Mouse (Mus musculus): Measurements from ENCODE around the gene Ankrd11. TPM values are rescaled to one million over a fixed set of nuclear protein-coding genes. Genes with fewer than 3 reads are reported as not detected.

Gene Ankrd11
- polyA plus RNA-seq, 1 experiment = 79.2 TPM

DNA sequence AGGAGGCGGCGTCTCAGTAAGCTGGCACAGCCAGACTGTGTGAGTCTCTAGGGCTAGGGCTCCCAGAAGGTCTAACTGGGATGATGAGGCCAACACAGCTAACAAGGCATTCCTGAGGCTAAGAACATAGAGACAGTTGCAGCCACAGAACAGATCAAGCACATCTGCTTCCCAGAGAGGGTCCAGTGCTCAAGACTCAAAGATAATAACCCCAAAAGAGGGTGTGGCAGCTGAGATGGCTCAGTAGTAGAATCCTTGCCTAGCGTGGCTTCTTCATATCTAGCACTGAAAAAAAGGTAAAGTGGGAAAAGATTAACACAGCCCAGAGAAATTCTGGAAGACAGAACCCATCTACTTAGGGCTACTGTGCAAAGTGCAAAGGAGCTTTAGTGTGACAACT is 86.1 kb downstream of the Ankrd11 start:
- Histone ChIP-seq H3K27ac (ENCODE audit: insufficient read depth, low read depth, low read length) (no peak overlapping the region), H3K4me3 (ENCODE audit: insufficient read depth, low read length) (no peak overlapping the region), H3K4me1 (ENCODE audit: control insufficient read depth, insufficient read depth, low read length) (peaks cover 44% of the 10 kb centered on the region)
- TF ChIP-seq POLR2A (IDR thresholded peaks at IDR 0.05; ENCODE audit: borderline replicate concordance, low read depth, low read length) = no peak
- no peak for TF ChIP-seq CTCF (IDR thresholded peaks at IDR 0.05; ENCODE audit: low read depth, low read length)

DNA sequence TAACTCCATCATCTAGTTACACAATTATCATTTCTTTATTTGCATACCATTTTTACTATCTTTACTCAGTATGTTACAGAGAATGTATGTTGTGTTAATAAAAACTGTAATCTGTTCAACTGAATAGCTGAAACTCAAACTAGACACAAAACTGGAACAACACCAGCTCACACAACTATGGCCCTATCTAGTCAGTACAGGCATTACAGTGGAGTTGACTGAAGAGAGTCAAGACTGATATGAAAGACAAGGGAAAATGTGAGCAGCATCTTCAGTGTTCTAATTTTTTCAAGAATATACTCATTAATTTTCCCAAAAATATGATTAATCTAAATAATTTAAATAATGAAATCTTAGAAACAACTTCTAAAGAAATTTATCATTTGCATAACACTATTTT is 86.9 kb downstream of the Ankrd11 start:
- no peak overlapping the region for H3K27ac ChIP-seq (ENCODE audit: insufficient read depth, low read depth, low read length)
- peaks cover 46% of the 10 kb centered on the region for H3K4me1 ChIP-seq (ENCODE audit: control insufficient read depth, insufficient read depth, low read length)
- TF ChIP-seq POLR2A (IDR thresholded peaks at IDR 0.05; ENCODE audit: borderline replicate concordance, low read depth, low read length) (no peak), CTCF (IDR thresholded peaks at IDR 0.05; ENCODE audit: low read depth, low read length) (no peak)
- H3K4me3 ChIP-seq (ENCODE audit: insufficient read depth, low read length) = no peak overlapping the region

DNA sequence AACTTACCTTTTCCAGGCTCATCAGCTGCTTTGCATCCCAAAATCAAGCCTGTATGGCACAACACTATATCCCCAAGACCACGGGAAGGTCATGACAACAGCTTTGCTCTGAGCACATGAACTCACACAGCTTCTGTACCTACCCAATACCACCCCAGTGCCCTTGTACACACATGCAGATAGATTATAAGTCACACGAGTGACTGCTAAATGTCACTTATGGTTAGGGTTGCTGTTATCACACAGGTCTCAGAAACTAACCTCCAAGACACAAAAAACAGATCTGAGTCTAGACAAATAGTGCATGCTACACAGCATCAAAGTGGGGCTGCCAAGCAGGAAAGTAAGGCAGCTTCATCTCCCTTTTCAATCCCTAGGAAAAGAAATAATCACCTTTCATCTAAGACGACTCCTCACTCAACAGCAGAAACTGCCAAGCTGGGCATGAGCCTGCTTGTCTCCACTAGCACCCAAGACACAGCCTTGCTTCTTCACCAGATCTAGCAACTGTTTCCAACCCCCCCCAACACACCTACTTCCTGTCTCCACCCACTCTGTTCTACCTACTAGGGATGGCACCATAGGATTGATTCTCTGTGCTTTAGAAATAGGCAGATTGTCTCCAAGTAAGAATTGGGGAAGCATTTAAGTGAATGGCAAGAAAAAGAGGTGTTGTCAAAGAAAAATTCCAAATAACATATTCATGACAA is 87.8 kb downstream of the Ankrd11 start:
- Histone ChIP-seq H3K4me3 (ENCODE audit: insufficient read depth, low read length) (no peak overlapping the region), H3K27ac (ENCODE audit: insufficient read depth, low read depth, low read length) (no peak overlapping the region), H3K4me1 (ENCODE audit: control insufficient read depth, insufficient read depth, low read length) (peaks cover 56% of the 10 kb centered on the region)
- TF ChIP-seq CTCF (IDR thresholded peaks at IDR 0.05; ENCODE audit: low read depth, low read length) = no peak
- no peak for TF ChIP-seq POLR2A (IDR thresholded peaks at IDR 0.05; ENCODE audit: borderline replicate concordance, low read depth, low read length)

DNA sequence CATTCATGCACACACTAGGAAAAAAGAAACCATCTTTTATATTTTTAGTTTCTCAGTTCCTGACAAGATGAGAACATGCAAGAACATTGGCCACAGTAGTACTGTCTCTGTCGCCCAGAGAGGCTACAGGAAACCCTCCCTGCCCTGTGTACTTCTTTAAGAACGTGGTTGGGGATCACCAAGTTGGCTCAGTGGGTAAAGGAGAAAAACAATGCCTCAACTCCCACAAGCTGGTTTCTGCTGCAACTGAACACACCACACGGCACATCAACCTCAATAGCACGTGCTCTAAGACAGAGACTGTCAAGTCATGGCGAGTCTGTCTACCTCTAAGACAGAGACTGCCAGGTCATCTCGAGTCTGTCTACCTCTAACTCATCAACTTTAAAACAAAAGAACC is 89.0 kb downstream of the Ankrd11 start:
- no peak for TF ChIP-seq CTCF (IDR thresholded peaks at IDR 0.05; ENCODE audit: low read depth, low read length)
- TF ChIP-seq POLR2A (IDR thresholded peaks at IDR 0.05; ENCODE audit: borderline replicate concordance, low read depth, low read length) = no peak
- Histone ChIP-seq H3K27ac (ENCODE audit: insufficient read depth, low read depth, low read length) (0 out of 2 replicates have a peak overlapping the region, but pooled peaks have one; percentile 12), H3K4me3 (ENCODE audit: insufficient read depth, low read length) (no peak overlapping the region), H3K4me1 (ENCODE audit: control insufficient read depth, insufficient read depth, low read length) (peaks cover 66% of the 10 kb centered on the region)

DNA sequence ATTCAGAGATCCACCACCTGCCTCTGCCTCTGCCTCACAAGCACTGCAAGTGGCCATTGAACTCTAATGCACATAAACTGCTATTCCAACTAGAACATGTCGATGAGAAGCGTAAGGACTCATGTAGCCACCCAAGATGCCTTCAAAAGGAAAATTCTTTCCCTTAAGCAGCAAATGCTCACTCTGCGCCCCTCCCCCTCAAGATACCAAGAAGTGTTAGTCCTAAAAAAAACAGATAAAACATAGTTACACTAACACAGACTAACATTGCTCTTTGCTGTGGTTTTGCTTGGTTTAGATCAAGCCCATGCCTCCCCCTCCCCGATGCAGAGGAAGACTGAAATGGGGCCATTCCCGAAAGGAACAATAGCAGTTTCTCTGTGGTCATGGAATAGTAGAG is 90.6 kb downstream of the Ankrd11 start:
- H3K4me1 ChIP-seq (ENCODE audit: control insufficient read depth, insufficient read depth, low read length) = peaks cover 72% of the 10 kb centered on the region
- TF ChIP-seq CTCF (IDR thresholded peaks at IDR 0.05; ENCODE audit: low read depth, low read length) = no peak
- no peak for TF ChIP-seq POLR2A (IDR thresholded peaks at IDR 0.05; ENCODE audit: borderline replicate concordance, low read depth, low read length)
- no peak overlapping the region for H3K4me3 ChIP-seq (ENCODE audit: insufficient read depth, low read length)
- H3K27ac ChIP-seq (ENCODE audit: insufficient read depth, low read depth, low read length) = no peak overlapping the region

DNA sequence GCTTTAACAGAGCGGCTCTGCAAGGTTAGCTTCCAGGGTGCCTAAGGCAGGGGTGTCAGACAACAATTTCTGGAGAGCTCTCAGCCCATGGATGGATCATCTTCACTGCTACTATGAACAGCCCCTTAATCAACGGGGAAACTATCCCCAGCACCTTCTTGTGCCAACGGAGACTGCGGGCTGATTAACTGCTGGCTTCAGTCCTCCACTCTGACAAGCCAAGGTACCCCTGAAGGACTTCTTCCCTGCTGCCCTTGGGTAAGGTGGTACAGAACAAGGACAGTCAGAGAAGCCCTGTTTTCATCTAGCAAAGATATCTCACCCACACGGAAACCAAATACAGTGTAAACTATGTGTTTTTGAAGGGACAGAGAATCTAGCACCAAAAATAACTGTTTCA is 92.4 kb downstream of the Ankrd11 start:
- Histone ChIP-seq H3K4me1 (ENCODE audit: control insufficient read depth, insufficient read depth, low read length) (peaks cover 74% of the 10 kb centered on the region), H3K4me3 (ENCODE audit: insufficient read depth, low read length) (no peak overlapping the region), H3K27ac (ENCODE audit: insufficient read depth, low read depth, low read length) (no peak overlapping the region)
- TF ChIP-seq POLR2A (IDR thresholded peaks at IDR 0.05; ENCODE audit: borderline replicate concordance, low read depth, low read length) (no peak), CTCF (IDR thresholded peaks at IDR 0.05; ENCODE audit: low read depth, low read length) (no peak)

DNA sequence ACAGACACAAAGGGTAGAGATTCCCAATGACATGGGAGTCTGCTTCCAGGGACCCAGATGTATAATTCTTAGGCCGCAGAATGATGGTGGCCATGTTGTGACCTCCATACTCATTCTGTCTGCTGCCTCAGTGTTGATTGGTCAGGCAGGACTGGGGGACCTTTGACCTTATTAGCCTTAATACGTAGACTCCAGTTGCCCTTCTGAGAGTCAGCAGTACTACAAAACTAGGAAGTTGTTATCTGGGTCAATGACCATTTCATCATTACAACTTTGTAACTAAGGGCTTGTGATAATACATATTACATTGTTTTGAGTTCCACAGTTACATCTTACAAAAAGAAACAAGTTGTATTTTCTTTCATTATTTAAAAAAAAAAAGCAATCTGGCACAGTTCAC is 96.3 kb downstream of the Ankrd11 start:
- H3K27ac ChIP-seq (ENCODE audit: insufficient read depth, low read depth, low read length) = no peak overlapping the region
- H3K4me1 ChIP-seq (ENCODE audit: control insufficient read depth, insufficient read depth, low read length) = peaks cover 59% of the 10 kb centered on the region
- TF ChIP-seq POLR2A (IDR thresholded peaks at IDR 0.05; ENCODE audit: borderline replicate concordance, low read depth, low read length) (no peak), CTCF (IDR thresholded peaks at IDR 0.05; ENCODE audit: low read depth, low read length) (no peak)
- H3K4me3 ChIP-seq (ENCODE audit: insufficient read depth, low read length) = no peak overlapping the region

DNA sequence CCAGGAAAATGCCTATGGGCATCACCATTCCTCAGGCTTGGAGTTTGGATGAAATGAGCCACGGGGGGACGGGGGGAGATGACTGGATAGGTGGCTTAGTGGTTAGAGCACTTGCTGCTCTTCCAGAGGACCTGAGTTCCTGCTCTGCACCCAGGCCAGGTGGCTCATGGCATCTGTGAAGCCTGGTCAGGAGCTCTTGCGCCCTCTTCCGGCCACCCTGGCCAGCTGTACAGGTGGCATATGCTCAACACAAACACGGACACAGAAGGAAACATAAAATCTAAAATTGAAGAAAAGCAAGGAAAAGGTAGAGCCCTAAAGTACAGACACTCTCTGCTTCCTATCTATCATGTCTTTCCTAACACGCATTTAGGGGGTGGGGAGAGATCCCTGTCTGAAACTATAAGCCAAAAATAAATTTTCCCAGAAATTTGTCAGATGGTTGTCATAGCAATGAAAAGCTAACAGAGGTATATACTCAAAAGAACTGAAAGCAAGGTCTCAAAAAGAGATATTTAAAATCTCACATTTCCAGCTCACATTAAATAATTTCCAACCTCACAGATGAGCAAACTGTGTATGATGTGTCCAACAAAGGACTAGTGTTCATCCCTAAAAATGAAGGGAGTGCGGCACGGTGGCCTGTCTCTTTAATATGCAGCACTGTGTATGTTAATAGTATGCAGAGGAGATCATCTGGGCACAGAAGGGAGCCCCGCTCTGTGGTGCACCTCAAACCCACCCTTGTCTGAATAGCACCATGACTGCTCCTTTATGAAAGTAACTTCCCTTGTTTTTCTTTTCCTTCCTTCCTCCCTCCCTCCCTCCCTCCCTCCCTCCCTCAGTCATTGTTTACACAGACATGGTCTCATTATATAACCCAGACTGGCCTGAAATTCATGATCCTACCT is 99.0 kb downstream of the Ankrd11 start:
- TF ChIP-seq CTCF (IDR thresholded peaks at IDR 0.05; ENCODE audit: low read depth, low read length) (no peak), POLR2A (IDR thresholded peaks at IDR 0.05; ENCODE audit: borderline replicate concordance, low read depth, low read length) (no peak)
- H3K4me1 ChIP-seq (ENCODE audit: control insufficient read depth, insufficient read depth, low read length) = peaks cover 58% of the 10 kb centered on the region

DNA sequence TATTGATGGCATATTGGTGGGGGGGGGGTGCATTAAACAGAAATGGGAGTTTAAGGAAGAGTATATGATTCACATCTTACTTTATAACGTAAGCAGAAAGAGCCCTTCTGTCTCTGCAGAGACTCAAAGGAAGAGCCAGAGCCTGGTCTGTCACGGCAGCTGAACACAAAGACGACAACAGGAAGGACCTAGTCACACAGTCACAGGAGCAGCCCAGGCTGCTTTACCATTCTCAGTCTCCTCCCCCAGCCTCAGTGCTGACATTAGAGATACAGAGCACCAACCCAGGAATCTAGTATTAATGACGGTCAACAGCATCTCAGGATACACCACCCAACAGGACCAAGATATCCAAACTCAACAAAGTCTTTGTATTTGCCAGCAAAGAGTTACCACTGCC is 103.5 kb downstream of the Ankrd11 start:
- Histone ChIP-seq H3K4me1 (ENCODE audit: control insufficient read depth, insufficient read depth, low read length) (peaks cover 69% of the 10 kb centered on the region), H3K4me3 (ENCODE audit: insufficient read depth, low read length) (no peak overlapping the region), H3K27ac (ENCODE audit: insufficient read depth, low read depth, low read length) (peak overlapping the region; percentile 41)
- no peak for TF ChIP-seq CTCF (IDR thresholded peaks at IDR 0.05; ENCODE audit: low read depth, low read length)

More for the DNA sequence above, 99.0 kb downstream of the Ankrd11 start:
- Histone ChIP-seq H3K27ac (ENCODE audit: insufficient read depth, low read depth, low read length) (no peak overlapping the region), H3K4me3 (ENCODE audit: insufficient read depth, low read length) (no peak overlapping the region)

DNA sequence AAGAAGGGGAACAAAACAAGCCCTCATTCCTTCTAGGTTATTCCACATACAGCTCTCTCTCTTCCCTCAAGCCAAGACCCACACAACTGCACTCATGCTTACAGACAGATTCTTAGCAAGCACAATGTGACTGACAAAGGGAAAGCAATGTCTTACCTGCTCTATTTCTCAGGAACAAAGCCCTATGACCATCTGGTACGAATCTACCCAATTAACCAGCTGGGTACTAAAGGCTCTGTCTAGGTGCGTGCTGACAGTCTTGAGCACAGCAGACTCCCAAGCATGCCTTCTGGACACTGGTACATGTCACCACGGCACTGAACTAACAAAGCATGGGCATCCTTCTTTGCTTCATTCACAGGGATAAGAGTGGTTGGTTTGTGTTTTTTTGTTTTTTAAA is 103.9 kb downstream of the Ankrd11 start:
- H3K4me1 ChIP-seq (ENCODE audit: control insufficient read depth, insufficient read depth, low read length) = peaks cover 71% of the 10 kb centered on the region

More for the DNA sequence above, 103.9 kb downstream of the Ankrd11 start:
- TF ChIP-seq CTCF (IDR thresholded peaks at IDR 0.05; ENCODE audit: low read depth, low read length) (no peak), POLR2A (IDR thresholded peaks at IDR 0.05; ENCODE audit: borderline replicate concordance, low read depth, low read length) (no peak)
- Histone ChIP-seq H3K4me3 (ENCODE audit: insufficient read depth, low read length) (no peak overlapping the region), H3K27ac (ENCODE audit: insufficient read depth, low read depth, low read length) (peak overlapping the region; percentile 27)
